Mouse (Mus musculus): ENCODE measurements around the gene Sema6c. TPM values are rescaled to one million over a fixed set of nuclear protein-coding genes. Genes with fewer than 3 reads are reported as not detected.
A peak's percentile ranks its signal among the peaks of the same experiment; 100 is the strongest.

Gene Sema6c
- total and polyA plus RNA-seq, 2 experiments from 2014 or later = 17.1 to 126 TPM

GRCm38 (mm10) chr3:95163419-95164255 lies 3.4 kb downstream of the Sema6c start:
- TF ChIP-seq CTCF (IDR thresholded peaks at IDR 0.05) = no peak
- Histone ChIP-seq H3K27ac (ENCODE audit: low read depth, low read length) (no peak overlapping the region), H3K9ac (replicated peaks; ENCODE audit: low read length, poor library complexity, severe bottlenecking) (0 out of 2 replicates have a peak overlapping the region, but pooled peaks have one; percentile 5), H3K4me1 (ENCODE audit: insufficient read depth, low read length) (peaks cover 30% of the 10 kb centered on the region), H3K4me2 (ENCODE audit: low read depth, low read length, poor library complexity, severe bottlenecking) (peak overlapping the region; percentile 76; the same call in 1 of the 2 replicates), H3K36me3 (ENCODE audit: insufficient read depth, low read length) (peaks cover 28% of the 10 kb centered on the region), H3K27me3 (ENCODE audit: insufficient read depth, low read length) (no peaks in the 10 kb centered on the region), H3K9me3 (ENCODE audit: low read length) (no peaks in the 10 kb centered on the region), H3K4me3 (ENCODE audit: low read depth, low read length) (no peak overlapping the region)
- 49% methylated on average over 11 of the region's 11 CpGs for WGBS
- ATAC-seq (ENCODE audit: low FRiP score) (no peak), DNase-seq (ENCODE audit: low spot score) (peak; percentile 47)

GRCm38 (mm10) chr3:95164256-95164550 lies 3.9 kb downstream of the Sema6c start:
- Histone ChIP-seq H3K27me3 (ENCODE audit: insufficient read depth, low read length) (no peaks in the 10 kb centered on the region), H3K27ac (ENCODE audit: low read depth, low read length) (no peak overlapping the region), H3K36me3 (ENCODE audit: insufficient read depth, low read length) (peaks cover 33% of the 10 kb centered on the region), H3K4me3 (ENCODE audit: low read depth, low read length) (no peak overlapping the region), H3K9ac (replicated peaks; ENCODE audit: low read length, poor library complexity, severe bottlenecking) (no peak overlapping the region), H3K4me1 (ENCODE audit: insufficient read depth, low read length) (peaks cover 30% of the 10 kb centered on the region), H3K4me2 (ENCODE audit: low read depth, low read length, poor library complexity, severe bottlenecking) (no peak overlapping the region), H3K9me3 (ENCODE audit: low read length) (no peaks in the 10 kb centered on the region)
- TF ChIP-seq CTCF (IDR thresholded peaks at IDR 0.05) = no peak
- ATAC-seq (ENCODE audit: low FRiP score) (no peak), DNase-seq (ENCODE audit: low spot score) (no peak)
- 91% methylated on average over 4 of the region's 5 CpGs for WGBS

- Histone ChIP-seq H3K9me3 (ENCODE audit: low read length) (no peaks in the 10 kb centered on the region), H3K36me3 (ENCODE audit: insufficient read depth, low read length) (peaks cover 40% of the 10 kb centered on the region), H3K4me1 (ENCODE audit: insufficient read depth, low read length) (peaks cover 24% of the 10 kb centered on the region), H3K4me3 (ENCODE audit: low read depth, low read length) (no peak overlapping the region), H3K4me2 (ENCODE audit: low read depth, low read length, poor library complexity, severe bottlenecking) (no peak overlapping the region), H3K27ac (ENCODE audit: low read depth, low read length) (no peak overlapping the region), H3K9ac (replicated peaks; ENCODE audit: low read length, poor library complexity, severe bottlenecking) (no peak overlapping the region), H3K27me3 (ENCODE audit: insufficient read depth, low read length) (no peaks in the 10 kb centered on the region)
- ATAC-seq (ENCODE audit: low FRiP score) (no peak), DNase-seq (ENCODE audit: low spot score) (no peak)
- WGBS = 81% methylated on average over 5 of the region's 5 CpGs
- no peak for TF ChIP-seq CTCF (IDR thresholded peaks at IDR 0.05)
These were observed 4.6 kb downstream of the Sema6c start for GRCm38 (mm10) chr3:95164840-95165239.

GRCm38 (mm10) chr3:95169996-95170395 lies 9.7 kb downstream of the Sema6c start:
- ATAC-seq (ENCODE audit: low FRiP score) (no peak), DNase-seq (ENCODE audit: low spot score) (no peak)
- WGBS = 92% methylated on average over 10 of the region's 10 CpGs
- no peak overlapping the region for H3K4me2 ChIP-seq (ENCODE audit: low read depth, low read length, poor library complexity, severe bottlenecking)
- no peaks in the 10 kb centered on the region for H3K27me3 ChIP-seq (ENCODE audit: insufficient read depth, low read length)
- no peak overlapping the region for H3K4me3 ChIP-seq (ENCODE audit: low read depth, low read length)
- H3K27ac ChIP-seq (ENCODE audit: low read depth, low read length) = no peak overlapping the region
- no peak for TF ChIP-seq CTCF (IDR thresholded peaks at IDR 0.05)
- H3K4me1 ChIP-seq (ENCODE audit: insufficient read depth, low read length) = no peaks in the 10 kb centered on the region
- H3K9me3 ChIP-seq (ENCODE audit: low read length) = no peaks in the 10 kb centered on the region
- no peak overlapping the region for H3K9ac ChIP-seq (replicated peaks; ENCODE audit: low read length, poor library complexity, severe bottlenecking)
- H3K36me3 ChIP-seq (ENCODE audit: insufficient read depth, low read length) = peaks cover 69% of the 10 kb centered on the region

- Histone ChIP-seq H3K27me3 (ENCODE audit: insufficient read depth, low read length) (no peaks in the 10 kb centered on the region), H3K4me3 (ENCODE audit: low read depth, low read length) (no peak overlapping the region), H3K9me3 (ENCODE audit: low read length) (no peaks in the 10 kb centered on the region), H3K27ac (ENCODE audit: low read depth, low read length) (no peak overlapping the region), H3K36me3 (ENCODE audit: insufficient read depth, low read length) (peaks cover 67% of the 10 kb centered on the region), H3K4me1 (ENCODE audit: insufficient read depth, low read length) (no peaks in the 10 kb centered on the region), H3K9ac (replicated peaks; ENCODE audit: low read length, poor library complexity, severe bottlenecking) (no peak overlapping the region), H3K4me2 (ENCODE audit: low read depth, low read length, poor library complexity, severe bottlenecking) (no peak overlapping the region)
- TF ChIP-seq CTCF (IDR thresholded peaks at IDR 0.05) = no peak
- ATAC-seq (ENCODE audit: low FRiP score) (no peak), DNase-seq (ENCODE audit: low spot score) (no peak)
- WGBS = 83% methylated on average over 6 of the region's 6 CpGs
These were observed 10.8 kb downstream of the Sema6c start for GRCm38 (mm10) chr3:95171105-95171504.

- 25% methylated on average over 72 of the region's 84 CpGs for whole genome bisulfite sequencing
- H3K36me3 ChIP-seq (ENCODE audit: insufficient read depth, low read length) = peaks cover 53% of the 10 kb centered on the region
These were observed 12.4 kb downstream of the Sema6c start for GRCm38 (mm10) chr3:95172526-95173255.

More at GRCm38 (mm10) chr3:95172526-95173255, 12.4 kb downstream of the Sema6c start:
- Histone ChIP-seq H3K4me1 (ENCODE audit: insufficient read depth, low read length) (no peaks in the 10 kb centered on the region), H3K9me3 (ENCODE audit: low read length) (no peaks in the 10 kb centered on the region), H3K27ac (ENCODE audit: low read depth, low read length) (no peak overlapping the region), H3K9ac (replicated peaks; ENCODE audit: low read length, poor library complexity, severe bottlenecking) (no peak overlapping the region), H3K4me2 (ENCODE audit: low read depth, low read length, poor library complexity, severe bottlenecking) (no peak overlapping the region), H3K27me3 (ENCODE audit: insufficient read depth, low read length) (no peaks in the 10 kb centered on the region), H3K4me3 (ENCODE audit: low read depth, low read length) (0 out of 2 replicates have a peak overlapping the region, but pooled peaks have one; percentile 18)
- DNase-seq (ENCODE audit: low spot score) = no peak
- ATAC-seq (ENCODE audit: low FRiP score) = no peak
- no peak for TF ChIP-seq CTCF (IDR thresholded peaks at IDR 0.05)

All from midbrain, postnatal 0 days (tissue).